Mouse (Mus musculus): ENCODE results near the gene Sox30.

The Sox30 gene

DNA sequence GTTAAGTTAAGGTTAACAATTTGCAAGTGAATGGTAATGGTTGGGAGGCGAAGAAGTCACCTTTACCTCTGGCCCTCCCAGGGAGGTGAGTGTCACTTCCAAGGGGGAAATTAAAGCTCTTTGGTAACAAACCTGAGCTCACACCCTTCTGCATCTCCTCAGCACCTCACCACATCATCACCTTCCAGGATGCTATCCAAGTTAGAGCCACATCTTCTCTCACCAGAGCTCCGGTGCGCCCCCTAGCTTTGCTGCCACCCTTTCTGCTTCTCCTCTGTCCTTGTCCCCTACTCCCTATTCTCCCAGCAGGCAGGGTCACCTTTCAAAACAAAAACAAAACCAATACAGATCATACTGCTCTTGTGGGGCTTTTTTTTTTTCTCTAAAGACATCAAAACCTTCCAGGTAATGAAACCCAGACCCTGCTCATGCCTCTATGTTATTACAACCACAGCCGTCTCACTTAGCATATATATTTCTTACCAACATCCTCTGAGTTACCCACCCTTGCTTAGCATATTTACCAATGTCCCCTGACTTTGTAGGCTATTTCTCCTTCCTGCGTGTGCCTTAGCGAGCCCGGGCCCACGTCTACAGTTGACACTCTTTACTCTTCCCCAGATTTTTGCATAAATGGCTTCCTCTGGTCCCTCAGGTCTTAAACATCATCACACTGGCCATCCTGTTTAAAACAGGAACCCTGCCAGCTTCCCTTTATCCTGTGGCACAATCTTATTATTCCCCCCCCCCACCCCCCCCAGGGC lies 80.0 kb downstream of the Sox30 start:
- TF ChIP-seq GATA4 (IDR thresholded peaks at IDR 0.05; ENCODE audit: insufficient replicate concordance, low read length): no peak

DNA sequence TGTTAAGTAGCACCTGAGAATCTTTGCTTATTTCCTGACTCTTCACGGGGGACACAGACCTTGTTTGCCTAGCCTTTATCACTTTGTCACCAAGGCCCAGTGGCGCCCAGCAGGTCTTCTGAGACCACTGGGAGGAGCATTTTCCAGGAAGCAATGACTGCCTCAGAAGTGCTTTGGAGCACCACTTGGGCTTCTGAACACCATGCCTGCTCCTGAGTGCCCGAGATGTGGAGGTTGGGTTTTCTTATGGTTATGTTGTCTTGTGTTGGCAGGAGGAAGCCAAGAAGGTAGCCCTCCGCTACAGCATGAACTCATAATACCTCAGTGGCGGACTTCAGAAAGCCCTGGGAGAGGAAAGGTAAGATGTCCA lies 80.5 kb downstream of the Sox30 start:
- TF ChIP-seq GATA4 (IDR thresholded peaks at IDR 0.05; ENCODE audit: insufficient replicate concordance, low read length): no peak

DNA sequence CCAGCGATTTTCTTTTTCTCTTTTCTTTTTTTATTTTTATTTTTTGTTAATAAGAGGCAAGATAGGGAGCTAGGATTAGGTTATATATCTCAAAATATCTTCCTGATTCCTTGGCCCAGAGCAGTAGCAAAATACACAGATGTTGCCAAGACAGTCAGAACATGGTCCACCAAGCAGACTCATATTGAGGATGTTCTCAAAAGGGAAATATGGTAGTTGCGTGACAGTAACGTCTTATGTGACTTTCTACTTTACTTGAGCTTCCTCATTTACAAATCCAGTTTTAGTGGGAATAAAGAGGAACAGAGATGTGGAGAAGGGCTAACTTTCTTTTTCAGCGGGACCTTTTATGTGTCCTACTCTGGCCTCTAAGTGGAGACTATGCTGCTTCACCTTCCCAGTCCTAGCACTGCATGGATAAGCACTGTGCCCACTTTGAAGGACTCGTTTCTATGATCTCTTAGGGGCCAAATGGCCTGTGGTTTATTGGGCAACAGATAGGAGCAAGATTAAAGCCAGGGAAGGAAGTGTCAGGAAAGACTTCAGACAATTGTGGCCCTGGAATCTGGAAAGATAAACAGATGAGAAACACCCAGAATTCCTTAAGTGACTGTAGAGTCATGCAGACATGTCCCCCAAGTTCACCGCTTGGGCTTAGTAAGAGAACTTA lies 81.8 kb downstream of the Sox30 start:
- TF ChIP-seq GATA4 (IDR thresholded peaks at IDR 0.05; ENCODE audit: insufficient replicate concordance, low read length): no peak

DNA sequence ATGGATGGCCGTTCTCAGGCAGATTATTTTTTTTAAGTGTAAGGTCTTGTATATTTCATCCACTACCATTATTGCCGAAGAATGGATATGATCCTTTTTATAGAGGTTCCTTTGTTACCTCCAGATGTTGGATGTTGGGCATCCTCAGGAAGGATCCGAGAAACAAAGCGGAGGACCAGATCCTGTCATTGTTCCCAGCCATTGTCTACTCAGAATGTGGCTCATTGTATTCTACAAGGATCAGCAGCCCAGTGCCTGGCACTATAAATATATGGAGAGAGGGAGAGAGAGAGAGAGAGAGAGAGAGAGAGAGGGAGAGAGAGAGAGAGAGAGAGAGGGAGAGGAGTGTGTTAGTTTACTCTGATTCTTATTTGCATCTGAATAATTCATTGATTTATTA lies 82.5 kb downstream of the Sox30 start:
- TF ChIP-seq GATA4 (IDR thresholded peaks at IDR 0.05; ENCODE audit: insufficient replicate concordance, low read length): no peak

DNA sequence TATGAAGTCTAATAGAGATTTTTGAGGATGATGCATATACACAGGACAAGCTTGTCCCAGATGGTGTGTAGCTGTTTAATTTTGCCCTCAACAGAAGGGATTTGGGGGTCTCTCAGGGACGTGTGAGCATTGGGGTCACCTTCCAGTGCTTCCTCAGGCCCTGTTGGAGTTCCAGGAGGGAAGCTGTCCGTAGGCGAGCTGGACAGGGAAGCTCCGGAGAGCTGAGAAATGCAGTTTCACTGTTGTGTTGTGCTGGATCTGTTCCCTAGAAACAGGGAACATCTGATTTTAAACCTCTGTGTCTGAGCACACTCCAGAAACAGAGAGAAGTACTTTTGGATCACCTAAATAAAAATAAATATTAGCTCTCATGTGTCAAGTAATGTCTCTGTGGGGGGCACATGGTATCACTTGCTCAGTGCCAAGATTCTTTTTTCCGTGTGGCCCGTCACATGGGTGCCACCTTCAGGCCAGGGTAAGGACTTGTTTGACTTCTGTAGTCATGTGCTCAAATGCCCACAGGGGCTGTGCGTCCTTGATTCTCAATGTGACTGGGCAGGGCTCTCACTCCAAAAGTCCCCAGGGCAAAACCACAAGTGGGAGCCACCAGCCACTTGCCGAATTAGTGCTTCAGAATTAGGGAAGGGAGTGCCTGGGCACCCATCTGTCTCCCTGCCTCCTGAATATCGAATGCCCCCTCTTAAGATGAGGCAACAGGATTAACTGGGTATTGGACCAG lies 83.1 kb downstream of the Sox30 start:
- no peak for TF ChIP-seq GATA4 (IDR thresholded peaks at IDR 0.05; ENCODE audit: insufficient replicate concordance, low read length)

DNA sequence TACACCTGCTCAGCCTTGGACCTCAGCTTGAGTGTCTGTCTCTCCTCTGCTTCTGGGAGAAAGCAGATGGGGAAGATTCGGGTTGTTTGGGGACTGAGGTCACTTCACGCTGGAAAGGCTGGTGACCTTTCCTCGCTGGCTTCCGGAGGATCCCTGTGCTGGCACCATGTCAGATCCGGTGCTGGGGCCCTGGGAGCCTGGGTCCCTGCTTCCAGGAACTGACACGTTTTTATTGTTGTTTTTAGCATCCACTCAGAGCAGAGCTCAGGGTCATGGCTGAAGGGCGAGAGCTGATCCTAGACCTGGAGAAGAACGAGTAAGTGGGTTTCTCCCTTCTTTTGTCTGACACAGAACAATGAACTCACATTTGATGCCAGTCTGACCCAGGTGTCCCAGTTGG lies 84.7 kb downstream of the Sox30 start:
- TF ChIP-seq GATA4 (IDR thresholded peaks at IDR 0.05; ENCODE audit: insufficient replicate concordance, low read length): no peak

DNA sequence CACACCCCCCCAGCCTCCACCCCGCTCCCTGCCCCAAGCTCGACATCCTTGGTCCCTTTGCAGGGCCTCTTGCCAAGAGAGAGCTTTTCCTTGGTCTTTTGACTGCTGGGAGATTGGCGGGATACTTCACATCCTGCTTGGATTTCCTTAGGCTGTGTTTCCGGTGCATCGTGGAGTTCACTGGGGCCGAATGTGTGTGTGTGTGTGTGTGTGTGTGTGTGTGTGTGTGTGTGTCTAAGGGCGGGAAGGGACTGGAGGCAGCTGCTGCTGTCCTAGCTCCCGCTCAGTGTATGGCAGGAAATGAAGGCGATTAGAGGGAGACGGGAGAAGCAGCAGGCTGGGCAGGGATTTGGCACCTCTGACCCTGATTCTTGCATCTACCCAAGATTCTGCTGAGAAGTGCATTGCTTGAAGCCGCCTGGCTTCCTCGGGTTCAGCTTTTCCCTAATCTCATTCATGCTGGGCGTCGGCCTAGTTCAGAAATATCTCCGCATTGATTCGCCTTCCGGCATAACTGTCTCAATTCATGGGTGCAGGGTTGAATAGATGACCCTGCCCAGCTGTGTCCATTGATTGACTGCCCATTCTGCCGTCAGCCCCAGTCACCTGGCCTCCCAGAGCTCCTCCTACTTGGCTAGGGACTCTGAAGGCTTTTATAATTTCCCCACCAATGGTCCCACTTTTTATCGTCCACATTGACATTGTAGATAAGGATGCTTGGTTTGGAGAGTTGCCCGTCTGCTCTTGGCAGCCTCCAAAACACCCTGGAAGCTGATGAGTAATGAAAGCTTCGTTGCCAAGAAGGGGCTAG lies 85.3 kb downstream of the Sox30 start:
- TF ChIP-seq GATA4 (IDR thresholded peaks at IDR 0.05; ENCODE audit: insufficient replicate concordance, low read length): peak; percentile 98
